Mouse (Mus musculus) kidney, postnatal 4 days (tissue): Measurements from ENCODE around the gene Slc18a2.
A peak's percentile ranks its signal among the peaks of the same experiment; 100 is the strongest.

ENCODE experiments used
- DNase-seq, 2 experiments: peaks; one replicate each; pipeline ENCODE4 v3.0.0; 2021; ENCODE audit warnings: mixed read lengths in 2 of 2

Gene Slc18a2

GRCm38 (mm10) chr19:59260718-59261442 lies at the start of gene Slc18a2:
Gene Slc18a2 (plus strand): TSS chr19:59260896.
- DNase-seq, result peak; percentile 52 to 56

- DNase-seq, result no peak
Observed at GRCm38 (mm10) chr19:59216891-59217290, 43.8 kb upstream of the Slc18a2 start.

DNA sequence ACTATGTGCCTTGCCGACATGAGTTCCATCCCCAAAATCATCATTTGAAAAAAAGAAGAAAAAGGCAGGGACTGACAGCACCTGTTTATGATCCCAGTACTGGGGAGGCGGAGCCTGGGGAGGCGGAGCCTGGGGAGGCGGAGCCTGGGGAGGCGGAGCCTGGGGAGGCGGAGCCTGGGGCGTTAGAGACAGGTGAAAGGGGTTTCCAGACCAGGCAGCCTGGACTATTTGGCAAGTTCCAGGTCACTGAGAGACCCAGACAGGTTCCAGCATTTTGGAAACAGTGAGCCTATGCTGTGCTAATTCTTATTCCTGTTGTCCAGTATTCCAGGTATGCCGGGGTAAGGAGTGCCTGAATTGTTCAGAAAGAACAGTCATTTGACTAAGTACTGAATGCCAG lies 41.7 kb upstream of the Slc18a2 start, which contains the start of gene Kcnk18:
Gene Kcnk18 (plus strand): TSS at position 224 of the 400 bp plus-strand sequence.
- no peak for DNase-seq

- no peak for DNase-seq
Observed at GRCm38 (mm10) chr19:59221131-59221530, 39.6 kb upstream of the Slc18a2 start.

GRCm38 (mm10) chr19:59228376-59228775 lies 32.3 kb upstream of the Slc18a2 start:
- DNase-seq, result no peak

GRCm38 (mm10) chr19:59232786-59233185 lies 27.9 kb upstream of the Slc18a2 start:
- peak in 1 of 2 experiments; percentile 33 for DNase-seq

DNA sequence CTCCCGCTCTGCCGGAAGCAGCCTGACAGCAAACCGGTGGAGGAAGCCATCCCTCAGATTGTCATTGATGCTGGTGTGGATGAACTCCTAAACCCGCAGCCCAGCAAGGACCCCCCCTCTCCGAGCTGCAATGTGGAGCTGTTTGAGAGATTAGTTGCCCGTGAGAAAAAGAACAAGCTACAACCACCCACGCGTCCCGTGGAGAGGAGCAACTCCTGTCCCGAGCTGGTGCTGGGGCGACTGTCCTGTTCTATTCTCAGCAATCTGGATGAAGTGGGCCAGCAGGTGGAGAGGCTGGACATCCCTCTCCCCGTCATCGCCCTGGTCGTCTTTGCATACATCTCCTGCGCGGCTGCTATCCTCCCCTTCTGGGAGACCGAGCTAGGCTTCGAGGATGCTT lies 25.7 kb upstream of the Slc18a2 start:
- DNase-seq, result no peak

- no peak for DNase-seq
Observed at GRCm38 (mm10) chr19:59236046-59236445, 24.6 kb upstream of the Slc18a2 start.

- no peak for DNase-seq
Observed at GRCm38 (mm10) chr19:59238630-59239029, 22.1 kb upstream of the Slc18a2 start.

DNA sequence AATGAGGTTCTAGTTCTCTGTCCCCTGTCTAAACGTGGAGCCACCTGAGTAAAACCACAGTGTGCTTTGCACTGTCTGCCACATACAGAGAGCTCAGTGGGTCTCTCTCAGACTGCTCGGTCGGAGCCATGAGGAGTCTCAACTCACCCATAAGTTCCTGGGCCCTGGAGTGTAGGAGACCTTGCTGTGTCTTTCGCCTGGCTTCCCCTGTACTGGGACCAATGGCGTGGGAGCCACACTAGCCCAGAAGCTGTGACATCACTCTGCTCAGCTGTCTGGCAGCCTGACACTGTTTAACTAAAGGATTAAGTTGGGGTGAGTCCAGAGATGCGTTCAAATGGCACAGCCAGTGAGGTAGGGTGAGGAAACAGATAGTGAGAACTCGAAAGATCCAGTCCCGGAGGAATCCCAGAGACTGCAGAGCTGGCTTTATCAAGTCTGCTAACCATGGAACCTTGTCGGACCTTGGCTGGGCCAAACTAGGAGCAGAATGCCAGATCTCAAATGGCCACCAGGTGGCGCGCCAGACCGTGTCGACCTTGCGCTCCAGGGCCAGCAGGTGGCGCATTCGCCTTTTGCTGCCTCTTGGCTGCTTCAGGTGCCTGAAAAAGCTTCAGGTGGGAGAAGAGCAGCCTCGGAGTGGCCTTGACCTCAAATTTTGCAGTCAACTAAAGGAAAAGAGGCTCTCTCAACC lies 21.4 kb upstream of the Slc18a2 start:
- DNase-seq, result peak; percentile 92

GRCm38 (mm10) chr19:59241987-59242386 lies 18.7 kb upstream of the Slc18a2 start:
- no peak for DNase-seq

GRCm38 (mm10) chr19:59243057-59243456 lies 17.6 kb upstream of the Slc18a2 start:
- no peak for DNase-seq

DNA sequence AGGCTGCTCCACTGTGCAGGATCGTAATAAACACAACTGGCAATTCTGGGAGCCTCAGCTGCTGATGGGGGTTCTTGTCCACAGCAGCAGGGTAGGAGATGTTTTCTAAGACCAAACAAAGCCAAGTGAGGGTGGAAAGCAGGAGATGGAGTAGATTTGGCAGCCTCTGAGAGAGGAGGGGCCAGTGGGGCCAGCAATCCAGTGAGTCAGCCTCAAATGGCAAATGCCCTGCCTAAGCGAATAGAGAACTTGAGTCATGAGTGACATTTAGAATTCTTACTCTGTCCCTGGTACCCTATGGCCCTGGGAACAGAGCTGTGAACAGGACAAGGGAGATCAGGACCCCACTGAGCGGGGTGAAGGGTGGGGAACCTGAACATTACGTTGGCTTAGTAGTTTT lies 12.6 kb upstream of the Slc18a2 start:
- no peak for DNase-seq

GRCm38 (mm10) chr19:59248553-59249286 lies 12.0 kb upstream of the Slc18a2 start:
- no peak for DNase-seq

DNA sequence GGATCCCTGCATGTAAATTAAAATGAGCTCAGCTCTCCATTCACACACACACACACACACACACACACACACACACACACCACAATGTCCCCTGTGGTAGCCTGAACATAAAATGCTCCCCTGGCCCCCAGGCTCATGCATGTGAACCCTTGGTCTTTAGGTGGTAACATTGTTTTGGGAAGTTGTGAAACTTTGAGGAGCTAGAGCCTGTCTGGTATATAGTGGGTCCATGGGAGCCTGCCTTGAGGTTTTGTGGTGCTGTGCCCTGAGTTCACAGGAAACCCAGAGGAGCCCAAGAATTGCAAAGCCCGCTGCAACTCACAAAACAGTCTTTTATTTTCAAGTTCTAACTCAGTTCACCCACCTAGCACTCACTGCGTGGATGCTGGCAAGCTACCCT lies 8.0 kb upstream of the Slc18a2 start:
- DNase-seq, result no peak

GRCm38 (mm10) chr19:59259633-59260032 lies 1.1 kb upstream of the Slc18a2 start:
- DNase-seq, result no peak

- DNase-seq, result no peak
Observed at GRCm38 (mm10) chr19:59261604-59262003, 908 bp downstream of the Slc18a2 start.

- no peak for DNase-seq
Observed at GRCm38 (mm10) chr19:59263171-59263570, 2.5 kb downstream of the Slc18a2 start.

- DNase-seq, result no peak
Observed at GRCm38 (mm10) chr19:59264838-59265532, 4.3 kb downstream of the Slc18a2 start.

GRCm38 (mm10) chr19:59265907-59266306 lies 5.2 kb downstream of the Slc18a2 start:
- no peak for DNase-seq

GRCm38 (mm10) chr19:59267417-59267963 lies 6.8 kb downstream of the Slc18a2 start:
- DNase-seq, result peak in 1 of 2 experiments; percentile 44

DNA sequence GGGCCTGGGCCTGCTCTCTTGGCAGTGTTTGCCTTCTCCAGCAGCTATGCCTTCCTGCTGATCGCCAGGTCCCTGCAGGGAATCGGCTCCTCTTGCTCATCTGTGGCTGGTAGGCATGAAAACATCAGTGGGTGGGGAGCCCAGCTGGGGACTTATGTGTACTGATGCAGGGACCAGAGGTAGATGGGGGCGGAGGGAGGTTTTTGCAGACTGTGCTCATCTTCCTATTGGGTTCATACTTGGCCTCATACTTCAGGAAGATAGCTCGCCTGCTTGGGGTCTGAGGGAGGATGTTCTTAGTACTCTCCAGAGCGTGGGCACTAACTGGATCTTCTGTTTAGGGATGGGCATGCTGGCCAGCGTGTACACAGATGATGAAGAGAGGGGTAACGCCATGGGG lies 12.5 kb downstream of the Slc18a2 start:
- DNase-seq, result no peak

DNA sequence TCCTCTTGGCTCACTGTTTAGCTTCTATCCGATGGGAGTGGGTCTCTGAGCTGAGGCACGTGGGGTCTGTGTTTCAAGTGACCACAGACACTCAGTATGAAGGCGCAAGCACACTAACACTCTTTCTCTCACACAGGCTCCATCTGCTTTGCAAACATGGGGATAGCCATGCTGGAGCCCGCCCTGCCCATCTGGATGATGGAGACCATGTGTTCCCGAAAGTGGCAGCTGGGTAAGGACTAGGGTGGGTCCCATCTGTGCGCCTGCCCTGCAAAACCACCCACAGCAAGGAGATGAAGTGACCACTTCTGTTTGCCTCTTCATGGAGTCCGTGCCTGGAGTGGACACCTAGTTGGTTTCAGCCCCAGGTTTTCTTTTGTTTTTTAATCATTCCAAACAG lies 15.7 kb downstream of the Slc18a2 start:
- DNase-seq, result no peak
